Mouse (Mus musculus) testis, adult 2 months (tissue): ENCODE results near the gene Cdsn. TPM values are rescaled to one million over a fixed set of nuclear protein-coding genes. Genes with fewer than 3 reads are reported as not detected.

Experiments used
- H3K27ac ChIP-seq: fragments of 200-500 bp; 2 replicates; pipeline ENCODE4 v1.5.1; 2012; ENCODE audit warnings: low read depth, low read length; ENCODE audit not compliant: control insufficient read depth, insufficient read depth
- H3K27me3 ChIP-seq: fragments of 200-500 bp; 2 replicates; pipeline ENCODE4 v1.6.1; 2012; ENCODE audit warnings: mild to moderate bottlenecking, low read length, moderate library complexity; ENCODE audit not compliant: control insufficient read depth, insufficient read depth
- H3K36me3 ChIP-seq: fragments of 200-500 bp; 2 replicates; pipeline ENCODE4 v1.6.1; 2012; ENCODE audit warnings: mild to moderate bottlenecking, low read length; ENCODE audit not compliant: control insufficient read depth, insufficient read depth
- H3K4me1 ChIP-seq: fragments of 200-500 bp; 2 replicates; pipeline ENCODE4 v1.6.1; 2012; ENCODE audit warnings: low read length; ENCODE audit not compliant: control insufficient read depth, insufficient read depth
- H3K4me3 ChIP-seq: fragments of 200-500 bp; 2 replicates; pipeline ENCODE4 v1.5.1; 2012; ENCODE audit warnings: low read depth, mild to moderate bottlenecking, low read length, moderate library complexity, mixed read lengths; ENCODE audit not compliant: control insufficient read depth
- CTCF ChIP-seq: fragments of 200-500 bp; IDR thresholded peaks from 2 replicates; pipeline ENCODE4 v1.5.1; 2012; ENCODE audit warnings: low read depth, mild to moderate bottlenecking, inconsistent platforms, low read length, moderate library complexity; ENCODE audit not compliant: control insufficient read depth, insufficient read depth, insufficient replicate concordance
- POLR2A ChIP-seq: fragments of 200-500 bp; IDR thresholded peaks from 2 replicates; pipeline ENCODE4 v1.6.1; 2012; ENCODE audit warnings: low read depth, mild to moderate bottlenecking, inconsistent platforms, low read length, moderate library complexity; ENCODE audit not compliant: control insufficient read depth
- polyA plus RNA-seq: library from polyadenylated mRNA; depleted of rRNA; stranded (reverse); fragments of >200 nt; gene quantifications from 2 replicates; pipeline ENCODE4 v1.2.3, GENCODE M21; 2012

Gene Cdsn
- polyA plus RNA-seq, 1 experiment: 8.7 TPM

DNA sequence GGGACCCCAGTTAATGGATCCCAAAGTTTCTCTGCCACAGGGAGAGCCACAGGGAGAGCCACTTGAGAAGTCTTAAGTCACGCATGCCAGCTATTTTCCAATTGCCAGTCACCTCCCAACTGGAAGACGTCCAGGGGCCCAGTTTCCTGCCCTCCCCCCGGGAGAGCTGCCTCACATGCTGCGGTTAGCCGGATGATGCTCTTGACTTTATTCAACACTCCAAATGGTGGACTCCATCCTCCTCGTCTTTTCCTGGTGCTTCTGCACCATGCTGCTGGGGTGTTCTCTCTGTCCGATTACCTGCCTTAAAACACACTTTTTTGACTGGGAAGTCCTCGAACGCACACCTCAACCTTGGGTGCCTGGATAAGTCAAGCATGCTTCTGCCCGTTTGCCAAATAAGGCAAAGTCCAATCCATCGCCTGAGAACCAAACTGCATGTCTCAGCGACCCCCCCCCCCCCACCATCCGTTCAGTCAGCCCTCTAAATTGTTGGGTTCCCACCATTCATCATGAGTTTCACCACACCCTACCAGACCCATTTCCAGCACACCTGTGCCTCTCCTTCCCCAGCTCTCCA, 4.3 kb downstream of the Cdsn start:
- Histone ChIP-seq H3K36me3 (no peaks in the 10 kb centered on the region), H3K4me3 (no peak overlapping the region; the same call in 1 of the 2 replicates), H3K4me1 (peaks cover 23% of the 10 kb centered on the region), H3K27me3 (no peaks in the 10 kb centered on the region), H3K27ac (no peak overlapping the region)
- TF ChIP-seq CTCF: no peak
- no peak for TF ChIP-seq POLR2A

DNA sequence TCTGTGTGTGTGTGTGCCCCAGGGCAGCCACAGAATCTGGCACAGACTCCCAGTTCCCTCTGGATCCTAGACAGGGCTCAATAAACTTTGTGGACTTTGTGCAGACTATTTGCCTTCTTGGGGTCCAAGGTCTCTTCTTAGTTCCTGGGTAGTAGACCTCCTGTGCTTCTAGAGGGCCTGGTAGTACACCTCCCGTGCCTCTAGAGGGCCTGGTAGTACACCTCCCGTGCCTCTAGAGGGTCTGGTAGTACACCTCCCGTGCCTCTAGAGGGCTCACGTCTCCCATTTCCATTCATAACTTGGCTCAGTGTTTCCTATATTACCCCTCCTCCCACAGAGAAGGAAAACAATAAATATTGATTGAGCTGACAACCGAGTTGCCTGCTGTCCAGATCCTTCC, 4.9 kb downstream of the Cdsn start:
- no peaks in the 10 kb centered on the region for H3K36me3 ChIP-seq
- H3K27ac ChIP-seq: no peak overlapping the region
- H3K4me1 ChIP-seq: peaks cover 23% of the 10 kb centered on the region
- H3K27me3 ChIP-seq: no peaks in the 10 kb centered on the region
- no peak overlapping the region for H3K4me3 ChIP-seq
- TF ChIP-seq CTCF (peak; percentile 84; the same call in 1 of the 2 replicates), POLR2A (no peak)

DNA sequence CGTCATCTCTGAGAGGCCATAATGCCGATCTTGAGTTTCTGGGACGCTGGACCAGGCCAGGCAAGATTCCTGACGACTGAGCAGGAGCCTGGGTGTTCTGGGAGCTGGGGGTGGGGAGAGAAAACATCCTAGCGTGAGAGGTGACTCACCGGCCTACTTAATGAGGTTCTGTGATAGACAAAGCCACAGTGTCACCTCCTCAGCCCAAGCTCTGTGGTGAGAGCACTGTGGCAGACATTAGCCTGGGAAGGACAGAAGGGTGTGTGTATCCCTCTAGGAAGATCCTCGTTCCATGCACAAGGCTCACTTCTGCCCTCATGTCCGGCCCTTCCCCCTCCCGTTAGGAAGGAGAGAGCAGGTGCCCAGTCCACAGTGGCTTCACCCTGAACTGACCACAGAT, 5.4 kb downstream of the Cdsn start:
- no peaks in the 10 kb centered on the region for H3K36me3 ChIP-seq
- no peak for TF ChIP-seq CTCF
- no peak for TF ChIP-seq POLR2A
- no peak overlapping the region for H3K27ac ChIP-seq
- H3K4me1 ChIP-seq: peaks cover 23% of the 10 kb centered on the region
- no peak overlapping the region for H3K4me3 ChIP-seq
- H3K27me3 ChIP-seq: no peaks in the 10 kb centered on the region

DNA sequence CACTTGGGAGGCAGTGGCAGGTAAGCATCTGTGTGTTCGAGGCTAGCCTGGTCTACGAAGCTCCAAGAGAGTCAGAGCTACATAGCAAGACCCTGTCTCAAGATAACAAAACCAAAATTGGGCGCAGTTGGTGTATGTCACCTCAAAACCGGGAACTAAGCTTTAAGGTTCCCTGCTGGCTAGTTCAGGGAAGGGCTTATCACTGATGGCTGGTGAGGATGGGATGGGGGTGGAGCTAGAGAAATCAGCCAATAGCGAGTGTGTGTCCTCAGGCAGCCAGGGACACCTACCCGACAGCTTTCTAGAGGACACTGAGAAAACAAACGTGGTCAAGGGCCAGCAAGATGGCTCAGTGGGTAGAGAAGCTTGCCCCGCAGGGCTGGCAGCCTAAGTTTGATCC, 6.3 kb downstream of the Cdsn start:
- peaks cover 23% of the 10 kb centered on the region for H3K4me1 ChIP-seq
- no peak overlapping the region for H3K27ac ChIP-seq
- no peaks in the 10 kb centered on the region for H3K27me3 ChIP-seq
- H3K4me3 ChIP-seq: no peak overlapping the region
- TF ChIP-seq CTCF: no peak
- no peak for TF ChIP-seq POLR2A
- H3K36me3 ChIP-seq: no peaks in the 10 kb centered on the region

DNA sequence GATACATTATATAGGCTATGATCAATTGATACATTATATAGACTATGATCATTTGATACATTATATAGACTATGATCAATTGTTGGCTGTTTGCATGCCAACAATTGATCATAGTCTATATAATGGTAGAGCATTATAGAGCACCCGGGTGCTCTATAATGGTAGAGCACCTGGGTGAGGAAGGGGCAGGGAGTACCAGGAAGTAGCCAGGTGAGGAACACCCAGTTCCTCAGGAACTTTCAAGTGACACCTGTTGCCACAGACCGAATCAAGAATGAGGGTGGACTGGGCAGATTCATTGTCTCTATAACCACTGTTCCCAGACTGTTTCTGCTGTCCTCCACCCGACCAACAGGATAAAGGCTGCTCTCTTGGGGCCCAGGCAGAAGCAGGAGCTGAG, 15.2 kb downstream of the Cdsn start, which contains the start of gene 2300002M23Rik:
Gene 2300002M23Rik (plus strand): TSS at position 301 of the 400 bp plus-strand sequence.
- Histone ChIP-seq H3K27me3 (no peaks in the 10 kb centered on the region), H3K4me3 (no peak within 1 kb of the TSS)
- TF ChIP-seq CTCF: no peak
- no peak for TF ChIP-seq POLR2A

DNA sequence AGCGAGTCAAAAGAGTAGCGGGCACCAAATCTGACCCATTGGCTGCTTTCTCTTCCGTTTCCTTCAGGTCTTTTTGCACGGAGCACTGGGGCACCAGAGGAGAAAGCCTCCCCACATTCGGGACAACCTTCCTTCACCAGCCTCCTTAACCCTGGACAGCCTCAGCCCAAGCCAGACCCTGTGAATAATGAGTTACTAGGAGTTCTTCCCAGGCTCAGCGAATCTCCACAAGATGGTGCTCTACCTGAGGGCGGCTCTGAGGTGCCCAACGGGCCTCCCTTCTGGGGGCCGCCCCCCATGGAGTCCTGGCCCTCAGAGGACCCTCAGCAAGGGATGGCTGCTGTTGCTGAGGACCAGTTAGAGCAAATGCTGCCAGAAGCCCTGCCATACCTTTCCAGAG, 15.8 kb downstream of the Cdsn start:
- no peaks in the 10 kb centered on the region for H3K27me3 ChIP-seq
- no peaks in the 10 kb centered on the region for H3K4me1 ChIP-seq
- no peaks in the 10 kb centered on the region for H3K36me3 ChIP-seq
- no peak overlapping the region for H3K27ac ChIP-seq
- H3K4me3 ChIP-seq: no peak overlapping the region
- TF ChIP-seq CTCF (no peak), POLR2A (no peak)

More for the DNA sequence above, 15.2 kb downstream of the Cdsn start, which contains the start of gene 2300002M23Rik:
- Histone ChIP-seq H3K36me3 (no peaks in the 10 kb centered on the region), H3K4me1 (no peaks in the 10 kb centered on the region), H3K27ac (no peak within 1 kb of the TSS)

DNA sequence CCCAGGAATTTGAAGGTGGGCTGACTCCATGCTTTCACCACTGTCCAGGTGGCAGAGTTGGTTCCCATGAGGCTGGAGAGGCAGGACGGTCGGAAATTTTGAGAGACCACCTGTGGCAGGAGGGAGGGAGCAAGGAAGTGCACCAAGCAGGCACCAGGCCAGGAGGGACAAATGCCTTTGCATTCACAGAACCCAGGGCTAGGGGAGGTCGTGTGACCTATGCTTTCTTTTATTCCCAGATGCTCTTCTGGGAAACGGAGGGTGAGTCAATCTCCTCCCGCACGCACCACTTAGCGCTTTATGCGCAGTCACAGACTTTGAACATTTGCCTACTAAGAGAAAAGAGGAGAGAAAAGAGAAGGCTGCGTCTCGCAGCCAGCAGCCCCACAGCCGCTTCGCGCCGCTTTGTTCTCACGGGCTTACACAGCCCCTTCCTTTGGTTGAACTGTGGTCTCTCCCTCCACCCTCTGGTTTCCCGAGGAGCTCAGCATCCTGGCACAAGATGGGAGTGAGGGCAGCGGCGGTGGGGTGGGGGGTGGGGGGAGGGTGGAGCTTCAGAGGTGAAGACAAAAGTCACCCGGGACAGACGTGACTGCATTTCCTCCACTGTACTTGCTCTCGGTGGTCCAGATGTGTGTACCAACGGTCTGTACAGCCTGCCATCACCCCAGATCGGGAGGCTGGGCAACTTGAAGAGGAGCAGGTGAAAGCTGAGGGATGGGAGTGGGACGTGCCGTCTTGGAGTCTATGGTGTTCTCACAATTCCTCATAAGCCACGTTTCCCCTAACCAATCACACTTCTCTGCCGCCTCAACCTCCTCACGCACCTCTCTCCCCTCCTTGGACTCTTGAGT, 17.4 kb downstream of the Cdsn start:
- no peak overlapping the region for H3K4me3 ChIP-seq
- no peak overlapping the region for H3K27ac ChIP-seq
- no peaks in the 10 kb centered on the region for H3K27me3 ChIP-seq
- H3K36me3 ChIP-seq: no peaks in the 10 kb centered on the region
- H3K4me1 ChIP-seq: no peaks in the 10 kb centered on the region
- TF ChIP-seq CTCF (no peak), POLR2A (no peak)
